Mouse (Mus musculus) left cerebral cortex, postnatal 4 days (tissue): ENCODE results near the gene Tulp2. TPM values are rescaled to one million over a fixed set of nuclear protein-coding genes. Genes with fewer than 3 reads are reported as not detected.

Experiments
- DNase-seq: peaks from one replicate; pipeline ENCODE4 v3.0.0-alpha.2; 2022
- intact Hi-C: fragments of 180-260 bp; cut with DNase I; formaldehyde crosslinking; loops from one replicate; pipeline ENCODE4 v1.15.1; 2025
- total RNA-seq, 2 experiments: library from RNA; stranded (reverse); gene quantifications; 2 replicates each; pipeline ENCODE4 v1.2.3; 2021

Gene Tulp2
- total RNA-seq, result under 1 TPM; 0.22 to 0.24 TPM

DNA sequence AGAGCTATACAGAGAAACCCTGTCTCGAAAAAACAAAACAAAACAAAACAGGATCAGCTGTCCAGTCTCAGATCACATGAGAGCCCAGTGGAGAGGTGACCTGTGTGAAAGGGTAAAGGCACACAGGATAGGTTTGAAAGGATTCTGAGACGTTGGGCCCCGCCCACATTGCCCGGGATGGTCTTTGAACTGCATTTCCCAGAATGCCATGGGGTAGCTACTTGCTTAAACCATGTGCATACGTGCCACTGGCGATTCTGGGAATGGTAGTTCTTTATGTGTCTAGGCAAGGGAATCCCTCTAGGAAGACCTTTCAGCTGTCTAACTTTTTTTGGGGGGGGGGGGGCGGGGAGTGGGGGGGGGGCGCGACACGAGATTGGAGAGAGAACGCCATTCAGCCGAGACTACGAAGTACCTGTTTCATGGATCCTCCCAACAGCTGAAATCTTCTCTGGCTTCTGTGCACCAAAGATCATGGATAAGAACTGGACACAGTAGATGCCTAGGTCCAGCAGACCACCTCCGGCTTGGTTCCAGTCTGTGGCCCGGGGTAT lies at the start of gene Tulp2:
Tulp2 (plus strand) TSS at position 504 of the 554 bp plus-strand sequence.
- peak; percentile 52 for DNase-seq
- intact Hi-C loops, result no loop called here

DNA sequence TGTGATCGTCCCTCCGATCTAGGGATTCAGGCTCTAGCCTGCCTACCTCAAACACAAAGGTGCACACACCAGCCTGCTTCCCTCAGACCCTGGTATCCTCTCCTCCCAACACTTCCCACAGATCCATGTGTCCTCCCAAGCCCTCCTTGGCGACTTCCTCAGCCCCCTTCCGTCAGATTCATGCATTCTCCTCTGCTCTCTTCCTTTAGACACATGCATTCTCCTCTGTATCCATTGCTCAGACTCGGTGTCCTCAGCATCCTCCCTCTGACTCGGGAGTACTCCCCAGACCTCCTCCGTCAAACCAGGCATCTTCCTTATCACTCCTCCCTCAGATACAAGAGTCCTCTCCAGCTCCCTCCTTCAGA lies 47.9 kb upstream of the Tulp2 start:
- no peak for DNase-seq
- intact Hi-C loops, result no loop called here

DNA sequence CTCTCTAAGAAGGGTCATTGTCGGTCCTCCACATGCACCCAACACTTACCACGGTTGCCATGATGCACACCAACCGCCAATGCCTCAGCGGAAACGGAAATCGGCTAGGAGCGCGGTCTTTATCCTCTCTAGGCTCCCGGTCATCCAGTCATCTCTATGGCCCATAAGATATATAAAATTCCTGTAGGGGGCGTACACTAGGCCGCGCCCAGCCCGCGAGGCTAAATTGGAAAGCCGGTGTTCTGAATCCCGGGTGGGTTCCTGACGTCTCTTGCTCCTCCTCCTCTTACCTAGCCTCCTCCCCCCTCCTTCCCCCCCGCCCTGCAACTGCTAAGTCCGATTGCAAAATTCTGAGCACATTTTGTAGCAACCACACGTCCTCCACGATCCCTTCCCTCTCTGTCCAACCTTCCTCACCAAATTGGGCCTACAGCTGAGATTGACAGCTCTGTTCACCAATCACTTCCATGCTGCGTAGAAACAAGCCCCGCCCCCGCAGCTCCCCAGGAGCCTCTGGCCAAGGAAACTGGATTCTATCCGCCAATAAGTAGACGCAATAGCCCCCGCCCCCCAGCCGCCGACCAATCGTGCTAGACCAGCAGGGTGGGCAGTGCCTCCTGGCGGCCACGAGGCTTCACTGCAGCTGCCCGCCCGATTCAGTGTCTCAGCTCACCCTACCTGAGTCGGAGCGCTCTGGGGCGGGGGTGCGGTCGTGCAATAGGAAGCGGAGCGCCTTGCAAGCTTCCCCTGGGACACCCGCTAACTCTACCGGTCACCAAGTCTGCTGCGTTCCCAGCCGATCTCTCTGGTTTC lies 47.3 kb upstream of the Tulp2 start, which contains the start of gene Gys1:
Gys1 (plus strand) TSS at position 642 of the 813 bp plus-strand sequence.
- intact Hi-C loops, result no loop called here
- DNase-seq, result peak; percentile 100

DNA sequence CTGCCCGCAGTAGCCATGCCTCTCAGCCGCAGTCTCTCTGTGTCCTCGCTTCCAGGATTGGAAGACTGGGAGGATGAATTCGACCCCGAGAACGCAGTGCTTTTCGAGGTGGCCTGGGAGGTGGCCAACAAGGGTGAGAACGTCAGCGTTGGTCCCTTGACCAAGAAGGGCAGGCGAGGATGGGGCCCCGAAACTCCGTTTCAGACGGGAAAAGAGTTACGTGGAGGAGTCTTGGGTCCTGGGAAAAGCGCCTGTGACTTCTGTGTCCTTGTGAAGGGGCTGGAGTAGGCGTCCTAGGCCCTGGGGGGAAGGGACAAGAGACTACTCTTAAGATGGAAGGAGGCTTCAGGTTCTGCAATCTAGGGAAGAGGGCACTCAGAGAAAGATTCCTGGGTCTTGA lies 46.6 kb upstream of the Tulp2 start:
- intact Hi-C loops, result no loop called here
- DNase-seq, result no peak

DNA sequence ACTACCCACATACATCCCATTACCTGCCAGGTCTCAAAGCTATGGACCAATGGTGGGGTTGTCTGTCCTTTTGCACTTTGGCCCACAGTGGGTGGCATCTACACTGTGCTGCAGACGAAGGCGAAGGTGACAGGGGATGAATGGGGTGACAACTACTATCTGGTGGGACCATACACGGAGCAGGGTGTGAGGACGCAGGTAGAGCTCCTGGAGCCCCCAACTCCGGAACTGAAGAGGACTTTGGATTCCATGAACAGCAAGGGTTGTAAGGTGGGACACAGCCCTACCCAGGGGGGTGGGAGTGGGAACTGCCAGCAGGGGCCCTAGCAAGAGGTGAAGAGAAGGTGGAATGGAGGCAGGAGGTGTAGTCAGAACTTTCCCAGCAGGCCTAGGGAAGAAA lies 45.2 kb upstream of the Tulp2 start:
- no peak for DNase-seq
- intact Hi-C loops, result no loop called here

DNA sequence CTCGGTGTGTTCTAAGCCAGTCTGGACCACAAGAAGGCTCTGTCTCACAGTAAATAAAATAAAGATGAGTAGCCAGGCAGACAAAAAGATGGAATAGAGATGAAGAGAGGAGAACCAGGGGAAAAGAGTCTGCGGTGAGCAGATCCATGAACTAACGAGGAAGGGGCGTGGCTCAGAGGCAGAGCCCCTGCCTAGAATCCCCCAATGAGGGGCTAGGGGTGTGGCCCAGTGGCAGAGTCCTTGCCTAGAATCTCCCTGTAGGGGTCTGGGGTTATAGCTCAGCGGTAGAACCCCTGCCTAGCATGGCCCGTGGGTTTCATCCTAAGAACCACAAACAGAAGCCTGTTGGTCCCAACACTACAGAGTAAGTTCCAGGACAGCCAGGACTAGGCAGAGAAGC lies 44.6 kb upstream of the Tulp2 start:
- DNase-seq, result no peak
- intact Hi-C loops, result no loop called here

DNA sequence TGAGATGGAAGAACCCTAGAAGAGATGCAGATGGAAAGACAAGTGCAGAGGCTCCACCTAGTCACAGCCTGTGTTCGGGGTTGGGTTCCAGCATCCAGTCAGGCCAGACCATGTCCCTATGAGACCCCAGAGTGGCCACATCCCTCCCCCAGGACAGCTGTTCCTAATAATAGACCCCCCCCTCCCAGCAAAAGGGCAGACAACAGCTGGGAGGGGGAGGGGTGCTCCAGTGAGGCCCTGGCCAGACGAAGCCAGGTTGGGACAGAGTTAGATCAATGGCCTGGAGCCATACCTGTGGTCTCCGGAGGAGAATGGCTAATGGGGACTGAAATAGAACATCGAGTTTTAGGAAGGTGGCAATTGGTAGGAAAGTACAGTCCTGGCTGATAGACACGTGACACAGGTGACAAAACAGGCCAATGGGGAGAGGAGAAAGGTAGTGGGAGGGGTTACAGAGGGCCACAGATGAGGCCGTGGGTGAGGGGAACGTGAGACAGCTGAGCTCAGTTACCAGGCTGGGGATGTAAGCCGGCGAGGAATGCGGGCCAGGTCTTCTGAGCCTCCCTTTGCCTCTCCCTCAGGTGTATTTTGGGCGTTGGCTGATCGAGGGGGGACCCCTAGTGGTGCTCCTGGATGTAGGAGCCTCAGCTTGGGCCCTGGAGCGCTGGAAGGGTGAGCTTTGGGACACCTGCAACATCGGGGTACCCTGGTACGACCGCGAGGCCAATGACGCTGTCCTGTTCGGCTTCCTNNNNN lies 44.0 kb upstream of the Tulp2 start, which contains the start of gene Ruvbl2:
Ruvbl2 (minus strand) TSS at position 576 of the 756 bp plus-strand sequence.
- DNase-seq, result no peak
- intact Hi-C loops, result no loop called here

DNA sequence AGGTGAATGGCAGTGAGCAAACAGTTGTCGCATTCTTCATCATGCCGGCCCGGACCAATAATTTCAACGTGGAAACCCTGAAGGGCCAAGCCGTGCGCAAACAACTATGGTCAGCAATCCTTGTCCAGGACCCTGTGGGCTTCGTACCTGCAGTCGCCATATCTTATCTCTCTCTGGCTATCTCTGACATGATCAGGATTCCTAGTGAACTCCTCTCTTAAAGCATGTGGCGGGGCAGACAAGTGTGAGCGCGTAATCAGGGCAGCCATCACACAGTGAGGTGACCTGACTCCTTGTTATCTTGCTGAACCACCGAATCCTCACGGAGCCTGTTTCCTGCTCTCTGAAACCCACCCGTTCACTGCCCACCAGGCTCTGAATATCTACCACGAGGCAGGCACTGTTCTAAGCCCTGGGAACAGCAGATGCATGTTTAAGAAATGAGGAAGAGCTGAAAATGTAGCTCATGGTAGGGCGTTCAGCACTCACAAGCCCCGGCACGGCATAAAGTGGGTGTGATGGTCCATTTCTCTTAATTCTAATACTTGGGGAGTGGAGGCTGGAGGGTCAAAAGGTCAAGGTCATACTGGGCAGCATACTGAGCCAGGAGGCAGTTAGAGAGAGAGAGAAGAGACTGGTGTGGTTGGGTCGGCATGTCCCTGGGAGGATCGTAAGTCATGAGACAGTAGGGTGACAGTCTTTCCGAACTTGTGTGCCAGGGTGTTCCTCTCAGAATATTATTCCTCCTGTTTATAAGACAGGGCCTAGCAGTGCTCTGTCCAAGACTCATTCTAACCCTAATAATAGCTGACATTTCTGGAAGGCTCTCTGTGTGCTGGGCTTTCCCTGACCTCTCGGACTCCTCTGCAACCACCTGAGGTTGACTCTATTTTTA lies 37.9 kb upstream of the Tulp2 start:
- no peak for DNase-seq
- intact Hi-C loops, result no loop called here

DNA sequence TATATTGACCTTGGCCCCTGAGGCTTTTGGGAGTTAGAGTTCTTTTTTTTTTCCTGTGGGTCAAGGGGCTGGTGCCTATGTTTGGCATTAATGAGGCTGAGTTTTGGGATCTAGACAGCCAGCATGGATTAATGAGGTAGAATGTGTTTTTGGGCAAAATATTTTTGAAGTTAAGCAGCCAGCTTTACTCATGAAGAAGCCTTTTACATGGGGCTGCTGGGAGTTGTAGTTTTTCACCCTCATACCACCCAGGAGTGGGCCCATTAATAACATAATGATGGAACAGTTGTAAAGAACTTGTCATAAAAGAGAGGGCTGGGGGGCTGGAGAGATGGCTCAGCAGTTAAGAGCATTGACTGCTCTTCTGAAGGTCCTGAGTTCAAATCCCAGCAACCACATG lies 35.1 kb upstream of the Tulp2 start:
- DNase-seq, result no peak
- intact Hi-C loops, result no loop called here

DNA sequence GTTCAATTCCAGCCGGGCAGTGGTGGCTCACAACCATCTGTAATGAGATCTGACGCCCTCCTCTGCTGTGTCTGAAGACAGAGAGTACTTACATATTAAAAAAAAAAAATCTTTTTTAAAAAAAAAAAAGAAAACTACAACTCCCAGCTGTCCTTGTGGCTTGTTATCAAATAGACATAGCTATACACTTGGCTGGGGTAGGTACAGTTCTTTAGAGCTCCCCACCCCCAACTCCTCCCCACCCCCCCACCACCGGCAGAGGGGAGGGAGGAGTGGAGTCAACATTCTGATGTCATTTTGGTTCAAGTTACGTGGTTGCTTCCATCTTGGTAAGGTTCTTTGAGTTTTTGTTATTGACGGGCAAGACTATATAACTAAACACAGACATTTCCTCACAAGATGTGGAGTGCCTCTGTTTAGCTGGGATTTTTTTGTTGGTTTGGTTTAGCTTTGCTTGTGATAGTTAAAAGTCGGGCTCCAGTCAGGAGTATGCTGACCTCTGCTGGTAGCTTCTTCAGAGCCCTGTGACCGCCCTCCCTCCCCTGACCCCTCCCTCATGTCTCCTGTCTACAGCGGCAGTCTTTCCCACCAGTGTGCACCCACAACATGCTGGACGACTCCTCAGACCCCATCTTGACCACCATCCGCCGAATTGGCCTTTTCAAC lies 34.2 kb upstream of the Tulp2 start:
- peak; percentile 50 for DNase-seq
- intact Hi-C loops, result no loop called here

DNA sequence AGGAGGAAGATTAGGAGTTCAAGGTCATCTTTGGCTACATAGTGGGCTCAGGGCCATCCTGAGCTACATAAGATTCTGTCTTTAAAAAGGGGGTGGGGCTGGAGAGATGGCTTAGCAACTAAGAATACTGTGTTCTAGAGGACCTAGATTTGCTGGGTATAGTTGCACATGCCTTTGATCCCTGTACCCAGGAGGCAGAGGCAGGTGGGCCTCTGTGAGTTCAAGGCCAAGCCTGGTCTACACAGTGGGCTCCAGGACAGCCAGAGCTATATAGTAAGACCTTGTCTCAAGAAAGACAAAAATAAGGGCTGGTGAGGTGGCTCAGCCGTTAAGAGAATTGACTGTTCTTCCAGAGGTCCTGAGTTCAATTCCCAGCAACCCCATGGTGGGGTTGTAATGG lies 31.7 kb upstream of the Tulp2 start:
- DNase-seq, result no peak
- intact Hi-C loops, result no loop called here

DNA sequence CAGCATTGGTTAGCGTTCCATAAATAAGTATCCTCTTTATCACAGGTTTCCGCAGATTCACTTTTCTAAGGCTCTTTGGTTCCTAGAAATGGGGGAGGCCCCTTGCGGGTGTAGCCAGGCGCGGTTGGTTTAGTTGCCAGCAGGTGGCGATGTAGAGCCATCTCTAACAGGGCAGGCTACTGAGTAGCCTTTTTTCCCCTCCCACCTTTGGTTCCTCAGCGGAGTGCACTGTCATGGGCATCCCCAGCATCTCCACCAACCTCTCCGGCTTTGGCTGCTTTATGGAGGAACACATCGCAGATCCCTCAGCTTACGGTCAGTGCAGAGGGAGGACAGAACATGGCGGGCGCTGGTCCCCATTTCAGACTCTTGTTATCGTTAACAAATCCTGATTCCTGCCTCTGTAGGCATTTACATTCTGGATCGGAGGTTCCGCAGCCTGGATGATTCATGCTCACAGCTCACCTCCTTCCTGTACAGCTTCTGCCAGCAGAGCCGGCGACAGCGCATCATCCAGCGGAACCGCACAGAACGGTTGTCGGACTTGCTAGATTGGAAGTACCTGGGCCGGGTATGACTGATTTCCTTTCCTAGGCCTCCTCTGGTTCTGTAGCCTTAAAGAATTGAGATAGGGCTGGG lies 30.2 kb upstream of the Tulp2 start:
- intact Hi-C loops, result no loop called here
- DNase-seq, result peak; percentile 87

DNA sequence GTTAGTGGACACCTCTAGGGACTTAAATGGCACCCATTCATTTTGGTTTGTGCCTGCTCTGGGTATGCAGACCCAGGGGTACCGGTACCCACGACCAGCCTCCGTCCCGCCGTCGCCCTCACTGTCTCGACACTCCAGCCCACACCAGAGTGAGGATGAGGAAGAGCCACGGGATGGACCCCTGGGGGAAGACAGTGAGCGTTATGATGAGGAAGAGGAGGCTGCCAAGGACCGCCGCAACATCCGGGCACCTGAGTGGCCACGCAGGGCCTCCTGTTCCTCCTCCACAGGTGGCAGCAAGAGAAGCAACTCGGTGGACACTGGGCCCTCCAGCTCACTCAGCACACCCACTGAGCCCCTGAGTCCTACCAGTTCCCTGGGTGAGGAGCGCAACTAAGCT lies 26.7 kb upstream of the Tulp2 start:
- intact Hi-C loops, result no loop called here
- DNase-seq, result no peak

DNA sequence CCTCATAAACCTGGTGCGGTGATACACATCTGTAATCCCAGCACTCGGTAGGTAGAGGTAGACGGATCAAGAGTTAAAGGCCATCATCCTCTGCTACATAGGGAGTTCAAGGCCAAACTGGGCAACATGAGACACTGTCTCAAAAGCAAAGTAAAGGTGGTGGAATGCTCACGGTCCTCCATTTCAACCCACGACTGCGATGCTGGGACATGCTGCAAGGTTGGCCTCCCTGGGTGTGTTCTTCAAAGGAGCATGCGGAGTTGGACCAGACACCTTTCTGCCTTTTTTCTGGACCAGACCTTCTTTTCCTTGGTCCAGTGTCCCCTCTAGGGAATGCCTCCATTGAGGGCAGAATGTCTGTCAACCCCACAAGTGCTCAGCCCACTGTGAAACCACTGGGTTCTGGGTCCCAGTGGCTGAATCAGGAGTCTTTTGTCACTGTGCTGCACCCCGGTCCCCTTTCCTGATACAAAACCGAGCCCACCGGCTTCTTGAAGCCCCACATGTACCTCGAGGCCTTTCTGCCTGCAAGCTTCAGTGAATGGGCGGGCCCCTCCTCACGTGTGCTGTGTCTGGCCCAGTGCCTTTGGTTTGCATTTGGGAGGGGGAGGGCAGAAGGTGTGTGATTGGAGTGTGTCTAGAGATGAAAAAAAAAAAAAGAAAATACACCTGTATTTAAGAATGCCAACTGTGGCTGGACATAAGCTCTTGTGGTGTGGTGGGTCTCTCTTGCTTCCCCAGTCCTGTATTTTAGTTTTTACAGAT lies 25.6 kb upstream of the Tulp2 start:
- intact Hi-C loops, result no loop called here

DNA sequence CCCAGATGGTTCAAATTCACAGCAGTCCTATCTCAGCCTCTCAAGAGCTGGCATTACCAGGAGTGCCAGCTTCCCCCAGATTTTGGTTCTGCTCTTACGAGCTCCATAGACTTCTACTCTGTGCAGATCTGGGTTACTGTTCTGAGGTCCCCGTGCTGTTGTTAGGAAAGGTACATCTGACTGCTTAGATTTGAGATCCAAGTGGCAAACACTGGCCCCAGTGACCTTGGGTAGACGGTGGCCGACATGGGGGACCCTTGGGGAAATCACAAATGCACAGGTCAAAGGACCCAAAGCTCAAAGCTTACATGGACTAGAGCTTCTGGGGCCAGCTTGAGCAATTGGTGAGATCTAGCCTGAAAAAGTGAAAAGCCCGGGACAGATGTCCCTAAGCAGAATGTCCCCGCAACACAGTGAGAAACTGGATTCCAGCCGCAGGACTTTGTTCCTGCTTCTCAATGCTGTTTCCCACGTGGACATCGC lies 24.9 kb upstream of the Tulp2 start:
- no peak for DNase-seq
- intact Hi-C loops, result no loop called here

More for the DNA sequence above, 25.6 kb upstream of the Tulp2 start:
- no peak for DNase-seq

DNA sequence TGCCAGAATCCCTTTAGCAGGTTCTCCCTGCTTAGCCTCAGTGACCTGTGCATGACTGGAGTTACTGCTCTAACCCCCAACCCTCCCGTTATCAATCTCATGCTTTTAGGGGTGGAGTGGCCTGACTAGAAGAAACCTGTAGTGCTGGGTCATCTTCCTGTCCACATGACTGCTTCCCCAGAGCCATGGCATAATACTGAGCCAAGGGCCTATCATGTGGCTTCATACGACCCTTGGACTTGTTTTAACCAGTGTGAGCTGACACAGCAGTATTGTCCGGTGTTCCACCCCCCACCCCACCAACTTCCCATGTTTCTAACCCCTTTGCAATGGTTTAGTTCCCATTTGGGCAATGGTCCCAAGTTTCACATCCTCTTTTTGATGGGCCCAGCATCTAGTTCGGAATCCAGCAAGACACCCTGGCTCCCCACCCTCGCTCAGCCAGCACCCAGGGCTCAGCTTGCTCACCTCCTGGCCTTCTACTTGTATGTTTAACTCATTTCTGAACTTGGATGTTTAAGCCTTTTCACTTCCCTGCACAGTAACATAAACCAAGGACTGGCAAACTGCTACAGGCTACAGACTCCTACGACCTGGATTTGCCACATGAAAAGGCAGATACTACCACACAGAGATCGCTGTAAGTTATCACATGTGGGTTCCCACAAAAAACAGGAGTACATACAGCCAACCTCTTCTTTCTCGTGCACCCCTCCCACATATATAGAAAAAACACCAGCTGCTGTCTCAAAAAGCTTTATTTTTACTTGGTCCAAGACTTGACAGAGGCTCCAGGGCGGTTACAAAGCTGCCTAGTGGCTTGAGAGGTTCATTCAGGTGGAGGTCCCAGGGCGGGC lies 24.2 kb upstream of the Tulp2 start:
- intact Hi-C loops, result no loop called here
- DNase-seq, result no peak

DNA sequence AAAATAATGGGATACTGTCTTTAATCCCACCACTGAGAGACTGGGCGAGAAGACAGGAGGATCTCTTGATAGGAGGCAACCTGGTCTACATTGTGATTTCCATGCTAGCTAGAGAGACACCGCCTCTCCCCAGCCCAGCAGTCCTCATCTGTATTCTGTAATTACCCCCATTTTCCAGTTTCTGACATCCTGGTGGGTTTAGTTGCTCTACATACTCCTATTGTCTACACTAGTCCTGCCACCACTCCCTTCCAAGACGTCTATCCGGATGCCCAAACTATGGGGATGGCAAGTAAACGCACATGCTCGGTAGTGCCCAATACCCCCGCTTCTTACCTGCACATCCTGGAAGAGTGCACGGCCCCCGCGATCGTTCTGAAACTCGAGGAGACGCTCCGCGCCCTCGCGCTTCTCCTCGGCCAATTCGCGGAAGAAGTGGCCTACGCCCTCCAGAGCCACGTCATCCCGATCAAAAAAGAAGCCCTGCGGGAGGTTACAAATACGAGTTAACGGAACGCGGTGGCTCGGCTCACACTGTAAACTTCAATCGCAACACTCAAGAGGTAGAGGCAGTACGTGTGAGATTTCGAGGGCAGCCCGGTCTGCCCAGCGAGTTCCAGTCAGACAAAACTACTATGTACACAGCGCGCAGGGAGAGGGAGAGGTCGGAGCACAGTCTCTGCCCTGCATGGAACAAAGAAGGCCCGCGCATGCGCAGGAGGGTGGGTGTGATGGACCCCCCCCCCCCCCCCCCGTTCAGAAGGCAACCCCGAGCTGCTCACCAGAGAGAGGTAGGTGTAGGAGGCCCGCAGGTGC lies 22.7 kb upstream of the Tulp2 start:
- intact Hi-C loops, result no loop called here
- DNase-seq, result peak; percentile 93
